Mouse (Mus musculus) MEL (cell line): Measurements from ENCODE around the gene Akap13. TPM values are rescaled to one million over a fixed set of nuclear protein-coding genes. Genes with fewer than 3 reads are reported as not detected.

Experiments used
- DNase-seq: peaks from one replicate; pipeline ENCODE4 v3.0.0; 2011; ENCODE audit warnings: low read depth, low spot score
- H3K27ac ChIP-seq: 2 replicates; pipeline ENCODE4 v1.5.1; 2012; ENCODE audit warnings: low read depth, mild to moderate bottlenecking, control low read depth, low read length, moderate library complexity; ENCODE audit not compliant: control insufficient read depth
- H3K27me3 ChIP-seq, 2 experiments: fragments of 150-350 bp in 1 of 2; sonication (generic) in 1 of 2; 2 replicates each; pipeline ENCODE4 v1.6.1; 2012; ENCODE audit warnings: low read length in 2 of 2, mild to moderate bottlenecking in 2 of 2, improper control_type of control experiment in 1 of 2, moderate library complexity in 1 of 2; ENCODE audit not compliant: insufficient read depth in 2 of 2, control insufficient read depth in 1 of 2
- H3K36me3 ChIP-seq, 2 experiments: 2 replicates each; pipeline ENCODE4 v1.6.1; 2012 to 2014; ENCODE audit warnings: low read length in 2 of 2, improper control_type of control experiment in 1 of 2, inconsistent platforms in 1 of 2, mild to moderate bottlenecking in 1 of 2; ENCODE audit not compliant: insufficient read depth in 2 of 2, control insufficient read depth in 1 of 2
- H3K4me1 ChIP-seq, 2 experiments: fragments of 150-350 bp in 1 of 2; sonication (generic) in 1 of 2; 2 replicates each; pipeline ENCODE4 v1.6.1; 2012; ENCODE audit warnings: low read length in 2 of 2, improper control_type of control experiment in 1 of 2, mild to moderate bottlenecking in 1 of 2; ENCODE audit not compliant: insufficient read depth in 2 of 2, control insufficient read depth in 1 of 2
- H3K4me3 ChIP-seq, 2 experiments: fragments of 150-350 bp in 1 of 2; sonication (generic) in 1 of 2; 2 replicates each; pipeline ENCODE4 v1.5.1; 2012; ENCODE audit warnings: low read depth in 2 of 2, low read length in 2 of 2, mild to moderate bottlenecking in 2 of 2, moderate library complexity in 2 of 2, control low read depth in 1 of 2, improper control_type of control experiment in 1 of 2; ENCODE audit not compliant: control insufficient read depth in 1 of 2, insufficient read depth in 1 of 2
- H3K79me2 ChIP-seq: 2 replicates; pipeline ENCODE4 v1.6.1; 2012; ENCODE audit warnings: mild to moderate bottlenecking, low read length, moderate library complexity; ENCODE audit not compliant: control insufficient read depth, poor library complexity, insufficient read depth
- H3K9ac ChIP-seq: 2 replicates; pipeline ENCODE4 v1.6.1; 2012; ENCODE audit warnings: low read depth, mild to moderate bottlenecking, control low read depth, low read length, moderate library complexity; ENCODE audit not compliant: control insufficient read depth, poor library complexity, severe bottlenecking
- H3K9me3 ChIP-seq: fragments of 150-350 bp; sonication (generic); replicated peaks from 2 replicates; pipeline ENCODE4 v1.6.1; 2012; ENCODE audit warnings: mild to moderate bottlenecking, low read length, improper control_type of control experiment, moderate library complexity; ENCODE audit not compliant: insufficient read depth
- CHD1 ChIP-seq: IDR thresholded peaks from 2 replicates; pipeline ENCODE4 v1.6.1; 2012; ENCODE audit warnings: low read depth, mild to moderate bottlenecking, inconsistent platforms, low read length, improper control_type of control experiment
- ELF1 ChIP-seq: IDR thresholded peaks from 2 replicates; pipeline ENCODE4 v1.6.1; 2014; ENCODE audit warnings: low read depth, mild to moderate bottlenecking, inconsistent platforms, low read length, improper control_type of control experiment, moderate library complexity
- EP300 ChIP-seq, 2 experiments: IDR thresholded peaks; 2 replicates each; pipeline ENCODE4 v1.6.1; 2011; ENCODE audit warnings: improper control_type of control experiment in 2 of 2, low read length in 2 of 2, low read depth in 1 of 2, mild to moderate bottlenecking in 1 of 2
- ETS1 ChIP-seq: IDR thresholded peaks from 2 replicates; pipeline ENCODE4 v1.6.1; 2012; ENCODE audit warnings: low read depth, mild to moderate bottlenecking, inconsistent platforms, low read length, improper control_type of control experiment, moderate library complexity
- GABPA ChIP-seq: IDR thresholded peaks from 2 replicates; pipeline ENCODE4 v1.6.1; 2012; ENCODE audit warnings: low read depth, mild to moderate bottlenecking, inconsistent platforms, low read length, improper control_type of control experiment, moderate library complexity
- GATA1 ChIP-seq: IDR thresholded peaks from 2 replicates; pipeline ENCODE4 v1.6.1; 2011; ENCODE audit warnings: low read depth, low read length, improper control_type of control experiment
- HCFC1 ChIP-seq: IDR thresholded peaks from 2 replicates; pipeline ENCODE4 v1.6.1; 2012; ENCODE audit warnings: low read depth, mild to moderate bottlenecking, inconsistent platforms, low read length, improper control_type of control experiment, moderate library complexity
- JUND ChIP-seq: IDR thresholded peaks from 2 replicates; pipeline ENCODE4 v1.6.1; 2011; ENCODE audit warnings: low read depth, mild to moderate bottlenecking, improper control_type of control experiment, low read length
- KAT2A ChIP-seq: conservative IDR thresholded peaks from 2 replicates; pipeline ENCODE4 v1.6.1; 2012; ENCODE audit warnings: low read depth, low read length, improper control_type of control experiment, inconsistent platforms
- MEF2A ChIP-seq: IDR thresholded peaks from 2 replicates; pipeline ENCODE4 v1.6.1; 2014; ENCODE audit warnings: low read depth, mild to moderate bottlenecking, inconsistent platforms, low read length, improper control_type of control experiment; ENCODE audit not compliant: poor library complexity, insufficient replicate concordance, severe bottlenecking; ENCODE audit errors: extremely low read depth
- NELFE ChIP-seq: IDR thresholded peaks from 2 replicates; pipeline ENCODE4 v1.6.1; 2011; ENCODE audit warnings: low read depth, low read length, improper control_type of control experiment
- NRF1 ChIP-seq: IDR thresholded peaks from 2 replicates; pipeline ENCODE4 v1.6.1; 2014; ENCODE audit warnings: low read depth, mild to moderate bottlenecking, inconsistent platforms, low read length, improper control_type of control experiment, moderate library complexity; ENCODE audit not compliant: poor library complexity, insufficient read depth, severe bottlenecking
- POLR2A ChIP-seq, 2 experiments: IDR thresholded peaks; 2 replicates each; pipeline ENCODE4 v1.6.1; 2011 to 2012; ENCODE audit warnings: low read length in 2 of 2, mild to moderate bottlenecking in 2 of 2, control low read depth in 1 of 2, improper control_type of control experiment in 1 of 2, low read depth in 1 of 2, moderate library complexity in 1 of 2; ENCODE audit not compliant: control insufficient read depth in 1 of 2, insufficient read depth in 1 of 2, poor library complexity in 1 of 2
- POLR2AphosphoS2 ChIP-seq: IDR thresholded peaks from 2 replicates; pipeline ENCODE4 v1.6.1; 2011; ENCODE audit warnings: low read length, improper control_type of control experiment
- RAD21 ChIP-seq: IDR thresholded peaks from 2 replicates; pipeline ENCODE4 v1.6.1; 2011; ENCODE audit warnings: mild to moderate bottlenecking, low read depth, low read length, improper control_type of control experiment
- SIN3A ChIP-seq: IDR thresholded peaks from 2 replicates; pipeline ENCODE4 v1.6.1; 2012; ENCODE audit warnings: low read length, improper control_type of control experiment, inconsistent platforms
- TCF12 ChIP-seq: IDR thresholded peaks from 2 replicates; pipeline ENCODE4 v1.6.1; 2014; ENCODE audit warnings: low read depth, mild to moderate bottlenecking, inconsistent platforms, low read length, improper control_type of control experiment, moderate library complexity
- USF1 ChIP-seq: IDR thresholded peaks from 2 replicates; pipeline ENCODE4 v1.6.1; 2014; ENCODE audit warnings: low read depth, mild to moderate bottlenecking, inconsistent platforms, low read length, improper control_type of control experiment, moderate library complexity
- USF2 ChIP-seq, 2 experiments: IDR thresholded peaks; 2 replicates each; pipeline ENCODE4 v1.6.1; 2011 to 2012; ENCODE audit warnings: improper control_type of control experiment in 2 of 2, low read length in 2 of 2, borderline replicate concordance in 1 of 2, inconsistent platforms in 1 of 2, low read depth in 1 of 2, mild to moderate bottlenecking in 1 of 2; ENCODE audit not compliant: insufficient read depth in 1 of 2
- ZC3H11A ChIP-seq: IDR thresholded peaks from 2 replicates; pipeline ENCODE4 v1.6.1; 2012; ENCODE audit warnings: low read depth, mild to moderate bottlenecking, inconsistent platforms, low read length, improper control_type of control experiment
- ZNF384 ChIP-seq: IDR thresholded peaks from 2 replicates; pipeline ENCODE4 v1.6.1; 2012; ENCODE audit warnings: low read depth, mild to moderate bottlenecking, inconsistent platforms, low read length, improper control_type of control experiment
- polyA plus RNA-seq, 2 experiments: library from polyadenylated mRNA; stranded (reverse) in 1 of 2; unstranded in 1 of 2; fragments of >175 nt in 1 of 2; fragments of >200 nt in 1 of 2; gene quantifications; 2 replicates each; pipeline versions ENCODE4 v1.2.1 to v1.2.4; 2012; ENCODE audit warnings: low replicate concordance in 2 of 2, low read depth in 1 of 2; ENCODE audit not compliant: insufficient read length in 2 of 2, insufficient read depth in 1 of 2, missing spikeins in 1 of 2
- total RNA-seq: library from RNA; depleted of rRNA; stranded (reverse); fragments of 300-350 nt; gene quantifications from 2 replicates; pipeline ENCODE4 v1.2.3, GENCODE M21; 2012

The Akap13 gene
- total and polyA plus RNA-seq, 3 experiments: 4.1 to 4.5 TPM; not detected in 1

DNA sequence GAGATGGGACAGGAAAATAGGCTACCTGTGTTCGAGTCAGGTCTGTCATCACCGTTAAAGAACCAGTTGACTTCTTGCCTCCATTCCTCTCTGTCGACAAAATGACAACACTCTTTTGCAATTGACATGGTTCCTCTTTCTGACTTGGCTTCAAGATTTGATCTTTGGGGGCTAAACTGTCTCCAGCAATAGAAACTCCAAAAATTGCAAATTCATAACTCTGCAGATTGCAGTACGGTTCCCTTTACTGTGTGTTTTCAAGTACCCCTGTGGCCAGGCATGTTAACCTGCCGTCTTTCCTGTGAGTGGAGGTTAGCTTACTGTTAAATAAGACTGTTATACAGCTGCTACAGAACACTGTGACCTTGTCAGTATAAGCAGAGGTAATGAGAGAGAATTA lies 244.5 kb downstream of the Akap13 start:
- H3K4me1 ChIP-seq: no peaks in the 10 kb centered on the region
- no peaks in the 10 kb centered on the region for H3K79me2 ChIP-seq
- DNase-seq: no peak
- H3K9ac ChIP-seq: no peak overlapping the region
- no peaks in the 10 kb centered on the region for H3K9me3 ChIP-seq
- H3K36me3 ChIP-seq: peaks cover 2% of the 10 kb centered on the region in 2 experiments; a peak in 1 of 4 replicates
- H3K27me3 ChIP-seq: no peaks in the 10 kb centered on the region
- TF ChIP-seq NELFE (no peak), POLR2A (IDR thresholded peaks at IDR 0.05; ENCODE audit: control insufficient read depth in 1 of 2, insufficient read depth in 1 of 2, low read depth in 1 of 2, low read length in 2 of 2, poor library complexity in 1 of 2) (no peak), ETS1 (no peak), GATA1 (no peak), HCFC1 (no peak), KAT2A (no peak), RAD21 (no peak), MEF2A (no peak), ZC3H11A (no peak), POLR2AphosphoS2 (no peak), JUND (no peak), NRF1 (no peak), ZNF384 (no peak), TCF12 (no peak)
- H3K27ac ChIP-seq: no peak overlapping the region
- no peak overlapping the region for H3K4me3 ChIP-seq

DNA sequence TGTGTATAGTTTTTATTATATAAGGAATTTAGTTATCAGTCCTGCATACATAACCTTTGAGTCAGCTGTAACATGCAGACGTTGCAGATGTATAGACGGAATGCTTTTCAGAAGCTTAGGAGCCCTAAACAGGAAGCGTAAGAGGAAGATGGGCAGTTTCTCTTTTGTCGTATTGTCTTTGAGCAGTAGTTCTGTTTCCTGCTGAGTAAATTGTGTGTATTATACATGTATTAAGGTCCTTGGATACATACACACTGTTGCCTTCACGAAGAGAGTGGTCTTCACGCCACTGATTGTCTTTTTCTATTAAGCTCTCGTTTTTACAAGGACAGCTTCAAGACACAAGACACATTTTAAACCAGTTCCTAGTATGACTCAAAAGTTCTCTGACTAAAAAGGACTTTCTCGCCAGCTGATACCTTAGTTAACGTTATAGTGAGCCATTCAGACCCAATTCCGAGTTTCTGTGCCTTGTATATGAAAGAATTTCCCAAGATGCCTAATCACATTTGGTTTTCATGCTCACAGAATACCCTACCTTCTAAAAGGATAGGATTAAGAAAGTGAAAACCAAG lies 245.5 kb downstream of the Akap13 start:
- Histone ChIP-seq H3K9ac (no peak overlapping the region), H3K36me3 (peaks cover 2 to 4% of the 10 kb centered on the region in 2 experiments; a peak in 1 of 4 replicates), H3K27ac (no peak overlapping the region), H3K9me3 (no peaks in the 10 kb centered on the region), H3K27me3 (no peaks in the 10 kb centered on the region), H3K79me2 (no peaks in the 10 kb centered on the region), H3K4me3 (no peak overlapping the region), H3K4me1 (no peaks in the 10 kb centered on the region)
- TF ChIP-seq USF2 (IDR thresholded peaks at IDR 0.05; ENCODE audit: borderline replicate concordance in 1 of 2, insufficient read depth in 1 of 2, low read depth in 1 of 2, low read length in 2 of 2) (no peak), ZNF384 (no peak), GATA1 (no peak), JUND (no peak), SIN3A (no peak), NRF1 (no peak), HCFC1 (no peak), CHD1 (no peak), USF1 (no peak), EP300 (IDR thresholded peaks at IDR 0.05; ENCODE audit: low read depth in 1 of 2, low read length in 2 of 2) (no peak), POLR2A (IDR thresholded peaks at IDR 0.05; ENCODE audit: control insufficient read depth in 1 of 2, insufficient read depth in 1 of 2, low read depth in 1 of 2, low read length in 2 of 2, poor library complexity in 1 of 2) (no peak), GABPA (no peak), ELF1 (no peak), ETS1 (no peak), TCF12 (no peak)
- DNase-seq: no peak
